Mouse (Mus musculus) gastrocnemius, adult 2 months (tissue): ENCODE data around the gene Rgma. TPM values are rescaled to one million over a fixed set of nuclear protein-coding genes. Genes with fewer than 3 reads are reported as not detected.

Source experiments
- DNase-seq: peaks from one replicate; pipeline ENCODE4 v3.0.0; 2022
- H3K27ac ChIP-seq: fragments of 200-600 bp; 2 replicates; pipeline ENCODE4 v1.8.1; 2022; ENCODE audit warnings: mild to moderate bottlenecking
- H3K4me3 ChIP-seq: fragments of 200-600 bp; 2 replicates; pipeline ENCODE4 v1.8.1; 2022; ENCODE audit warnings: mild to moderate bottlenecking, moderate library complexity
- CTCF ChIP-seq: fragments of 200-600 bp; IDR thresholded peaks from 2 replicates; pipeline ENCODE4 v1.8.1; 2022; ENCODE audit warnings: antibody characterized with exemption, mild to moderate bottlenecking, moderate library complexity
- intact Hi-C: fragments of 180-260 bp; cut with DNase I; formaldehyde crosslinking; loops from one replicate; pipeline ENCODE4 v1.15.1; 2025
- total RNA-seq, 2 experiments: library from RNA; stranded (reverse); gene quantifications; 2 replicates each; pipeline ENCODE4 v1.2.3; 2021

Gene Rgma
- total RNA-seq, 2 experiments from 2014 or later, result 46.1 to 52.4 TPM

- Histone ChIP-seq H3K27ac (peak overlapping the region; percentile 96), H3K4me3 (peak overlapping the region; percentile 95)
- intact Hi-C loops, result loop anchor here (5.0 to 10.0 kb wide), 2 partner anchors 340 to 972 kb away; no protein-coding TSS in a partner anchor
- peak; percentile 87 for DNase-seq
- TF ChIP-seq CTCF, result no peak
These were observed 582 bp upstream of the Rgma start for GRCm38 (mm10) chr7:73374727-73375126.

DNA sequence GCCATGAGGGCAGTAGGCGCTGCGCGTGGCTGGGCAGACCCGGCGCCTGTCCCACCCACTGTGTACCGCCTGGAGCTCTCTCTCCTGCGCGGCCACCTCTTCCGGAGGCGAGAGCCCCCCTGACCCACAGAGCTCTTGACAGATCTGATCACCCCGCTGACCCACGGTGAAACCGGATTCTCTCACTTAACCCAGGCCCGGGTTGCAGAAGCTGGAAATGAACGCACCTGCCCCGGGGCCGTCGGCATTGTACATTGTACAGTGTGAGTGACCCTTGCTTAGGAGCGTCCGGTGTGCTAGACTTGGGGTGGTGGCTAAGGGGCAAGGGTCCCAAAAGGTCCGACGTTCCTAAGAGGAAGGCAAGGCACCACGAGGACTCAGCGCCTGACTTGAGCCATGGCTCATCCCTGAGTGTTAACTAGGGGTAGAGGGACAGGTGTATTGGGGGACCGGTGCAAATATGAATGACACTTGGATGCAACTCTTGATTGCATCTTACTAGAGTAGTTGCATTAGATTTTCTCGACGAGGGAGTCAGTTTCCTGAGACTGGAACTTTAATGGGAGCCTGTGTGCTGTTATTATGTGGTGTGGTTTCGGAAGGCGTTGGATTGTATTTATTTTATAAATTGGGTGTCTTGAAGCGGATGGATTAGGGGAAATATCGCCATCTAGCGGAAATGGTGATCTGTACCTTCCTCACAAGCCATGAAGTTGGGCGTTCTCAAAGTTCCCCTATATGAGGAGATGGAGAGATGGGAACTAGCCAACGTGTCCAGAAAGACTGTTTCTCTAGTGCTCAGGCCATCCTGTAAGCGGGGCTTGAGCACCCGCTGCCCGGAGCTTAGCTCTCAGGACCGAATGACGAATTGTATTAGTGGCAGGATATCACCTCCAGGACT is 1.0 kb downstream of the Rgma start:
- TF ChIP-seq CTCF, result peak; percentile 85
- DNase-seq, result peak; percentile 56

DNA sequence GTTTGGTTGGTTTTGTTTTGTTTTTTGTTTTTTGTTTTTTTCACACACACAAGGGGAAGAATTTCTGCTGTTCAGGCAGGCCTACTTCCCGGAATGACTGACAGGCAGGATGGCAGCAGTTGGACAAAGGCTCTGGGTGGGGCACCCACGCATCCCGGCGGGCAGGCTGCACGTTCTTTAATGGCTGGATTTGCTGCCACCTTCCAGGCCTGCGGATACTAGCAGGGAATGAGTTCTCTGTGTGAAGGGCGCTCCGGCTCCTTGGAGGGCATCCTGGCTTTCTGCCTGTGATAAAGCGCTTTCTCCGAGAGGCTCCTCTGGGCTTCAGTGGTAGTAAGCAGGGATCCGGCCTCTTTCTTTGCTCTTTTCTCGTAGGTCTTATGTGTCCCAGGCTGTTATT is 2.0 kb downstream of the Rgma start:
- DNase-seq, result peak; percentile 40
- Histone ChIP-seq H3K27ac (peak overlapping the region; percentile 96), H3K4me3 (peak overlapping the region; percentile 95)
- no peak for TF ChIP-seq CTCF
- intact Hi-C loops, result loop anchor here (2.0 to 10.0 kb wide), 3 partner anchors 45 to 975 kb away; no protein-coding TSS in a partner anchor

More for the DNA sequence above, 1.0 kb downstream of the Rgma start:
- peak overlapping the region; percentile 95 for H3K4me3 ChIP-seq
- intact Hi-C loops, result loop anchor here (1.0 to 10.0 kb wide), 4 partner anchors 46 to 974 kb away; no protein-coding TSS in a partner anchor
- H3K27ac ChIP-seq, result peak overlapping the region; percentile 96

GRCm38 (mm10) chr7:73378034-73378433 is 2.7 kb downstream of the Rgma start:
- no peak for TF ChIP-seq CTCF
- peak overlapping the region; percentile 96 for H3K27ac ChIP-seq
- H3K4me3 ChIP-seq, result peak overlapping the region; percentile 95
- DNase-seq, result no peak
- intact Hi-C loops, result loop anchor here (5.0 to 10.0 kb wide), 2 partner anchors 343 to 976 kb away; no protein-coding TSS in a partner anchor

DNA sequence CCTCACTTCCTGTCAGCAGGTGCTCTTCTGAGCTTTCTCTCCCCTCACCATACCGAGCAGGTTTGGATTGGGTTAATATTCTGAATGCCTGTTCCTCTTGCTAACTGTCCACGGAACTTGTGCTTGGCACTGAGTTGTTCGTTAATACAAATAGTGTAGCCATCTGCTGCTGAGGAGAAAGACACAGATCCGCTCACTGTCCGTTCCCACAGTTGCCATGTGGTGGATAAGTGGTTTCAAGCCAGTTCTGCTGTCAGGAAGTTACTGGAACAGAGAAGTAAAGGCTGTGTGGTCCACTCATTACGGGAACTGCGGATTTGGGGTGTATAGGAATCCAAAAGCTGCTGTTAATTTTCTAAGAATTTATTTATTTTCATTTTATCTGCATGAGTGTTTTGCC is 7.5 kb downstream of the Rgma start:
- TF ChIP-seq CTCF, result no peak
- Histone ChIP-seq H3K27ac (peak overlapping the region; percentile 46; the same call in 1 of the 2 replicates), H3K4me3 (no peak overlapping the region)
- no peak for DNase-seq
- intact Hi-C loops, result no loop called here

GRCm38 (mm10) chr7:73388866-73389265 is 13.6 kb downstream of the Rgma start:
- intact Hi-C loops, result no loop called here
- DNase-seq, result no peak
- Histone ChIP-seq H3K27ac (peak overlapping the region; percentile 98), H3K4me3 (no peak overlapping the region; the same call in 1 of the 2 replicates)
- TF ChIP-seq CTCF, result peak; percentile 34; the same call in 1 of the 2 replicates

- peak overlapping the region; percentile 93 for H3K4me3 ChIP-seq
These were observed 14.1 kb downstream of the Rgma start for GRCm38 (mm10) chr7:73389419-73389818.

GRCm38 (mm10) chr7:73389871-73390294 is 14.6 kb downstream of the Rgma start:
- Histone ChIP-seq H3K4me3 (peak overlapping the region; percentile 93), H3K27ac (peak overlapping the region; percentile 98)
- intact Hi-C loops, result no loop called here
- peak; percentile 48 for DNase-seq
- no peak for TF ChIP-seq CTCF

More at GRCm38 (mm10) chr7:73389419-73389818, 14.1 kb downstream of the Rgma start:
- no peak for DNase-seq
- no peak for TF ChIP-seq CTCF
- peak overlapping the region; percentile 98 for H3K27ac ChIP-seq
- intact Hi-C loops, result no loop called here

- H3K27ac ChIP-seq, result peak overlapping the region; percentile 98
- H3K4me3 ChIP-seq, result peak overlapping the region; percentile 93
- peak; percentile 57 for DNase-seq
- intact Hi-C loops, result no loop called here
- no peak for TF ChIP-seq CTCF
These were observed 15.2 kb downstream of the Rgma start for GRCm38 (mm10) chr7:73390426-73391001.

DNA sequence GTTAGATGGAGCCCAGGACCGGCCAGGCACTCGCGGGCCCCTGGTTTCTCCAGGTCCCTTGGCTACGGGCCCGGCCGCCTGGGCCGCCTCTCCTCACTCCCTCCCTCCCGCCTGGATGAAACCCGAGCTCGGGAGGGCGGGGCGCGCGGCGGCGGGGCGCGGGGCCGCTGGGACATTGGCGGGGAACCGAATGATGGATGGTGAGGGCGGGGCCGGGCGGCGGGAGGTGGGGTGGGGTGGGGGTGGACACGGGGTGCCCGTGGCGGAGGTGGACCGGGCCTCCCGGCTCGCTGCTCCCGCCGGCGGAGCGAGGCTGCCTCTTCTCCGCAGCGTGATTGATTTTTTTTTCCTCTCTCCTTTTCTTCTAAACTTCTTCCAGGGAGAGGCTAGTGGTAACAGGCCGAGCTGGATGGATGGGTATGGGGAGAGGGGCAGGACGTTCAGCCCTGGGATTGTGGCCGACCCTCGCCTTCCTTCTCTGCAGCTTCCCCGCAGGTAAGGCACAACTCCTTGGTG is 15.8 kb downstream of the Rgma start:
- TF ChIP-seq CTCF, result no peak
- H3K27ac ChIP-seq, result peak overlapping the region; percentile 98
- peak overlapping the region; percentile 93 for H3K4me3 ChIP-seq
- intact Hi-C loops, result no loop called here
- DNase-seq, result peak; percentile 98

GRCm38 (mm10) chr7:73391518-73392321 is 16.4 kb downstream of the Rgma start:
- DNase-seq, result peak; percentile 79
- intact Hi-C loops, result no loop called here
- H3K27ac ChIP-seq, result peak overlapping the region; percentile 98
- TF ChIP-seq CTCF, result no peak
- H3K4me3 ChIP-seq, result peak overlapping the region; percentile 93

- intact Hi-C loops, result no loop called here
- no peak for TF ChIP-seq CTCF
- Histone ChIP-seq H3K27ac (peak overlapping the region; percentile 98), H3K4me3 (peak overlapping the region; percentile 93)
- DNase-seq, result no peak
These were observed 17.1 kb downstream of the Rgma start for GRCm38 (mm10) chr7:73392359-73392758.
